Mouse (Mus musculus): ENCODE results near the gene Tmem171. TPM values are rescaled to one million over a fixed set of nuclear protein-coding genes. Genes with fewer than 3 reads are reported as not detected.

The Tmem171 gene
- 0.18 TPM in 2 replicates for polyA plus RNA-seq (2015; fragmentation: Nextera tagmentation; extraction: Ambion mirVana)

GRCm38 (mm10) chr13:98694773-98695314 is at the start of gene Tmem171:
TSS of gene Tmem171 (minus strand) at chr13:98694834.

GRCm38 (mm10) chr13:98637145-98637544 is 57.5 kb downstream of the Tmem171 start, which contains the start of gene Tmem174:
TSS of gene Tmem174 (minus strand) at chr13:98637410.

Other genes starting within 250 kb of the Tmem171 start
- 0.92 and 2.0 TPM in 2 replicates for gene Gm10320, start 202.8 kb downstream of the Tmem171 start, polyA plus RNA-seq (2015; fragmentation: Nextera tagmentation; extraction: Ambion mirVana)
- not detected in 2 replicates for gene Tmem174, start 57.4 kb downstream of the Tmem171 start, polyA plus RNA-seq (2015; fragmentation: Nextera tagmentation; extraction: Ambion mirVana)
- gene Fcho2, start 120.6 kb upstream of the Tmem171 start, polyA plus RNA-seq (2015; fragmentation: Nextera tagmentation; extraction: Ambion mirVana), result 18.9 and 23.1 TPM in 2 replicates
- 22.2 and 24.4 TPM in 2 replicates for gene Tnpo1, start 231.6 kb upstream of the Tmem171 start, polyA plus RNA-seq (2015; fragmentation: Nextera tagmentation; extraction: Ambion mirVana)

Data from urinary bladder, postnatal 0 days (tissue).